Mouse (Mus musculus) lung, embryonic 16.5 days (tissue): Measurements from ENCODE around the gene Abcb8. TPM values are rescaled to one million over a fixed set of nuclear protein-coding genes. Genes with fewer than 3 reads are reported as not detected.

Experiments used
- ATAC-seq: fragments of 200-750 bp; cut with Nextera tagmentation; 2 replicates; pipeline ENCODE4 v1.8.0; 2017; ENCODE audit warnings: low read depth, mild to moderate bottlenecking, moderate library complexity
- H3K27ac ChIP-seq: fragments of 300-500 bp; sonication (generic); 2 replicates; pipeline ENCODE4 v1.5.1; 2014; ENCODE audit warnings: mild to moderate bottlenecking, control low read depth, low read length
- H3K27me3 ChIP-seq: fragments of 300-500 bp; sonication (generic); 2 replicates; pipeline ENCODE4 v1.6.1; 2014; ENCODE audit warnings: low read depth, low read length, mixed read lengths; ENCODE audit not compliant: control insufficient read depth, insufficient read depth
- H3K36me3 ChIP-seq: fragments of 300-500 bp; sonication (generic); 2 replicates; pipeline ENCODE4 v1.6.1; 2014; ENCODE audit warnings: low read length; ENCODE audit not compliant: control insufficient read depth, insufficient read depth
- H3K4me1 ChIP-seq: fragments of 300-500 bp; sonication (generic); replicated peaks from 2 replicates; pipeline ENCODE4 v1.6.1; 2014; ENCODE audit warnings: low read length, mixed read lengths; ENCODE audit not compliant: control insufficient read depth, insufficient read depth
- H3K4me2 ChIP-seq: fragments of 300-500 bp; sonication (generic); 2 replicates; pipeline ENCODE4 v1.6.1; 2014; ENCODE audit warnings: low read depth, low read length, control low read depth
- H3K4me3 ChIP-seq: fragments of 300-500 bp; sonication (generic); 2 replicates; pipeline ENCODE4 v1.5.1; 2014; ENCODE audit warnings: mild to moderate bottlenecking, low read length, control low read depth
- H3K9ac ChIP-seq: fragments of 300-500 bp; sonication (generic); 2 replicates; pipeline ENCODE4 v1.6.1; 2014; ENCODE audit warnings: low read length, control low read depth
- H3K9me3 ChIP-seq: fragments of 300-500 bp; sonication (generic); 2 replicates; pipeline ENCODE4 v1.6.1; 2016; ENCODE audit warnings: low read length; ENCODE audit not compliant: control insufficient read depth
- WGBS: fragments of 180-500 bp; shearing (Covaris S2); extraction: QIAGEN DNeasy Blood & Tissue Kit; methylation state at CpG from one replicate; pipeline ENCODE4 v1.1.7; 2014; 5-methylcytosine and 5-hydroxymethylcytosine counted together
- polyA plus RNA-seq: library from polyadenylated mRNA; unstranded; fragments of >200 nt; fragmentation: Nextera tagmentation; extraction: Ambion mirVana; gene quantifications from 2 replicates; pipeline ENCODE4 v1.2.1, GENCODE M21; 2015

The Abcb8 gene
- polyA plus RNA-seq, 1 experiment from 2014 or later, result 48.0 TPM

- Histone ChIP-seq H3K4me1 (peaks cover 30% of the 10 kb centered on the region), H3K27ac (peak overlapping the region; percentile 40), H3K4me3 (peak overlapping the region; percentile 59), H3K27me3 (no peaks in the 10 kb centered on the region), H3K36me3 (peaks cover 11% of the 10 kb centered on the region), H3K9ac (peak overlapping the region; percentile 72), H3K9me3 (no peaks in the 10 kb centered on the region), H3K4me2 (peak overlapping the region; percentile 84)
- under 1% methylated on average over 27 of the region's 30 CpGs for WGBS
- ATAC-seq, result peak; percentile 11; the same call in 1 of the 2 replicates
Measured at GRCm38 (mm10) chr5:24425421-24426036, 32.1 kb downstream of the Abcb8 start.

- WGBS, result 2% methylated on average over 10 of the region's 10 CpGs
- no peak for ATAC-seq
- Histone ChIP-seq H3K36me3 (peaks cover 12% of the 10 kb centered on the region), H3K9ac (peak overlapping the region; percentile 72), H3K9me3 (no peaks in the 10 kb centered on the region), H3K4me1 (peaks cover 30% of the 10 kb centered on the region), H3K4me2 (peak overlapping the region; percentile 84), H3K4me3 (peak overlapping the region; percentile 59), H3K27ac (peak overlapping the region; percentile 40; the same call in 1 of the 2 replicates), H3K27me3 (no peaks in the 10 kb centered on the region)
Measured at GRCm38 (mm10) chr5:24426037-24426432, 32.6 kb downstream of the Abcb8 start.

GRCm38 (mm10) chr5:24426556-24427284, 33.3 kb downstream of the Abcb8 start:
- Histone ChIP-seq H3K4me2 (peak overlapping the region; percentile 84), H3K4me3 (peak overlapping the region; percentile 59), H3K27ac (peak overlapping the region; percentile 58), H3K4me1 (peaks cover 30% of the 10 kb centered on the region), H3K9ac (peak overlapping the region; percentile 72), H3K36me3 (peaks cover 19% of the 10 kb centered on the region), H3K27me3 (no peaks in the 10 kb centered on the region), H3K9me3 (no peaks in the 10 kb centered on the region)
- no peak for ATAC-seq
- 13% methylated on average over 9 of the region's 9 CpGs for WGBS

GRCm38 (mm10) chr5:24427285-24427633, 33.8 kb downstream of the Abcb8 start:
- Histone ChIP-seq H3K4me1 (peaks cover 30% of the 10 kb centered on the region), H3K9me3 (no peaks in the 10 kb centered on the region), H3K4me2 (peak overlapping the region; percentile 84), H3K9ac (peak overlapping the region; percentile 43), H3K36me3 (peaks cover 24% of the 10 kb centered on the region), H3K27me3 (no peaks in the 10 kb centered on the region), H3K4me3 (peak overlapping the region; percentile 17; the same call in 1 of the 2 replicates), H3K27ac (peak overlapping the region; percentile 58)
- ATAC-seq, result no peak
- 33% methylated on average over 12 of the region's 12 CpGs for WGBS

- H3K4me2 ChIP-seq, result peak overlapping the region; percentile 84
- ATAC-seq, result 0 out of 2 replicates have a peak, but pooled peaks have one; percentile 0
- H3K9ac ChIP-seq, result peak overlapping the region; percentile 34; the same call in 1 of the 2 replicates
- 16% methylated on average over 15 of the region's 15 CpGs for WGBS
- H3K27me3 ChIP-seq, result no peaks in the 10 kb centered on the region
- peak overlapping the region; percentile 50; the same call in 1 of the 2 replicates for H3K27ac ChIP-seq
- no peaks in the 10 kb centered on the region for H3K9me3 ChIP-seq
- H3K4me1 ChIP-seq, result peaks cover 25% of the 10 kb centered on the region
- H3K4me3 ChIP-seq, result peak overlapping the region; percentile 32
- peaks cover 31% of the 10 kb centered on the region for H3K36me3 ChIP-seq
Measured at GRCm38 (mm10) chr5:24427981-24428402, 34.5 kb downstream of the Abcb8 start.

GRCm38 (mm10) chr5:24428596-24428995, 35.1 kb downstream of the Abcb8 start:
- Histone ChIP-seq H3K4me3 (peak overlapping the region; percentile 32), H3K36me3 (peaks cover 36% of the 10 kb centered on the region), H3K4me2 (peak overlapping the region; percentile 84), H3K27ac (peak overlapping the region; percentile 50), H3K27me3 (no peaks in the 10 kb centered on the region), H3K9me3 (no peaks in the 10 kb centered on the region), H3K4me1 (peaks cover 25% of the 10 kb centered on the region), H3K9ac (peak overlapping the region; percentile 34)
- ATAC-seq, result no peak
- 28% methylated on average over 9 of the region's 9 CpGs for WGBS

GRCm38 (mm10) chr5:24433993-24434392, 40.5 kb downstream of the Abcb8 start:
- H3K9me3 ChIP-seq, result no peaks in the 10 kb centered on the region
- no peak overlapping the region for H3K4me2 ChIP-seq
- no peaks in the 10 kb centered on the region for H3K27me3 ChIP-seq
- no peak for ATAC-seq
- no peak overlapping the region for H3K9ac ChIP-seq
- 87% methylated on average over 8 of the region's 8 CpGs for WGBS
- no peaks in the 10 kb centered on the region; the same call in 1 of the 2 replicates for H3K4me1 ChIP-seq
- no peak overlapping the region for H3K27ac ChIP-seq
- peaks cover 75% of the 10 kb centered on the region for H3K36me3 ChIP-seq
- H3K4me3 ChIP-seq, result no peak overlapping the region

GRCm38 (mm10) chr5:24441187-24441586, 47.7 kb downstream of the Abcb8 start:
- ATAC-seq, result no peak
- Histone ChIP-seq H3K4me2 (no peak overlapping the region), H3K4me3 (no peak overlapping the region), H3K27ac (no peak overlapping the region), H3K27me3 (no peaks in the 10 kb centered on the region), H3K9me3 (no peaks in the 10 kb centered on the region), H3K4me1 (peaks cover 16% of the 10 kb centered on the region), H3K36me3 (peaks cover 33% of the 10 kb centered on the region), H3K9ac (no peak overlapping the region)
- 92% methylated on average over 8 of the region's 8 CpGs for whole genome bisulfite sequencing

GRCm38 (mm10) chr5:24442029-24442428, 48.6 kb downstream of the Abcb8 start:
- no peak overlapping the region for H3K9ac ChIP-seq
- H3K9me3 ChIP-seq, result no peaks in the 10 kb centered on the region
- peaks cover 20% of the 10 kb centered on the region for H3K4me1 ChIP-seq
- 81% methylated on average over 9 of the region's 9 CpGs for WGBS
- H3K27me3 ChIP-seq, result no peaks in the 10 kb centered on the region
- H3K4me3 ChIP-seq, result no peak overlapping the region
- no peak overlapping the region for H3K4me2 ChIP-seq
- H3K27ac ChIP-seq, result no peak overlapping the region
- H3K36me3 ChIP-seq, result peaks cover 26% of the 10 kb centered on the region
- ATAC-seq, result no peak
